Mouse (Mus musculus) lung, adult 2 months (tissue): ENCODE results near the gene Lce1l.

ENCODE experiments used
- CTCF ChIP-seq: fragments of 200-500 bp; IDR thresholded peaks from 2 replicates; pipeline ENCODE4 v1.5.1; 2011; ENCODE audit warnings: mild to moderate bottlenecking, low read length, control low read depth; ENCODE audit not compliant: insufficient read depth
- POLR2A ChIP-seq: fragments of 200-500 bp; IDR thresholded peaks from 2 replicates; pipeline ENCODE4 v1.6.1; 2011; ENCODE audit warnings: low read depth, mild to moderate bottlenecking, control low read depth, low read length, borderline replicate concordance; ENCODE audit errors: extremely low read depth

GRCm38 (mm10) chr3:92894063-92894462 lies 43.0 kb upstream of the Lce1l start:
- TF ChIP-seq CTCF = no peak
- TF ChIP-seq POLR2A = no peak
